Mouse (Mus musculus): ENCODE data around the gene Fam163a. TPM values are rescaled to one million over a fixed set of nuclear protein-coding genes. Genes with fewer than 3 reads are reported as not detected.

The Fam163a gene
- total RNA-seq, 4 experiments from 2014 or later, result not detected

DNA sequence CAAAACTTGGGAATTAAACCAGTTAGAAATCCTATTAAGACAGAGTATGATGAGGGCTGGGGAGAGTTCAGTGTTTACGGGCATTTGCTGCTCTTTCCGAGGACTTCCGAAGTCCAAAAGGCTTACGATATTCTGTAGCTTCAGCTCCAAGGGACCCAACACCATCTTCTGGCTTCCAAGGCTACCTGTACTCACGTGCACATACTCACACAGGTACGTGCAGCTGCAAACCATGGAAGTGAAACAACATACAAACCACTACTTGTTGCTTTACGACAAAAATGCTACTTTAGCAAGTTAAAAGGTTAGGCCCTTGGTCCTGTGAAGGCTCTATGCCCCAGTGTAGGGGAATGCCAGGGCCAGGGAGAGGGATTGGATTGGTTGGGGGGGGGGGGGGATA lies 170.9 kb downstream of the Fam163a start:
- DNase-seq (ENCODE audit: low spot score in 2 of 2), result no peak

- DNase-seq (ENCODE audit: low spot score in 2 of 2), result peak; percentile 49 to 71
These were observed 176.4 kb downstream of the Fam163a start for GRCm38 (mm10) chr1:156028340-156028975.

DNA sequence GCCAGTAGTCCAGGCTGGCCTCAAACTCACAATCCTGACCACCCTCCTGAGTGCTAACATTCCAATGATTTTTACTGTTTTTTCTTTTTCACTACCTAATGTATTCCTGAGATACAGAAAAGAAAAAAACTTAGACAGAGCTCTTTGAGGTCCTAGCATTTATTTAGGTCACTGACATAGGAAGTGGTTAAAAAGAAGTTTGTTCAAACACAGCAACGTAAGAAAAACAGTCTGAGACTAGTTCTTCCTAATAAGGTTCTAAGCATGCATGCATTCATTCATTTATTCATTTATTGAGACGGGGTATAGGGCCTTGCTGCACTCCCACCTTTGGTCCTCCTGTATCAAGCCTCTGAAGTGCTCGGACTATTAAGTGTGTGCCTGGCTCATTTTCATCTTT lies 177.0 kb downstream of the Fam163a start:
- no peak for DNase-seq (ENCODE audit: low spot score in 2 of 2)

Other genes with a start within 250 kb of the Fam163a start
- gene Cep350, start 231.8 kb downstream of the Fam163a start, total RNA-seq (2022), result 10 to 100 TPM; 35.7 to 51.5 (median 36.8) TPM
- gene Tor1aip2, start 169.6 kb downstream of the Fam163a start, total RNA-seq (2022), result 10 to 100 TPM; 50.3 to 57.4 (median 55.3) TPM
- 100 to 1,000 TPM; 120 to 141 (median 125) TPM for gene Tor1aip1, start 168.5 kb downstream of the Fam163a start, total RNA-seq (2022)
- not detected for gene Tdrd5, start 98.6 kb upstream of the Fam163a start, total RNA-seq (2022)
- not detected for gene Nphs2, start 105.7 kb upstream of the Fam163a start, total RNA-seq (2022)
- 100 to 1,000 TPM; 369 to 503 (median 449) TPM for gene Gm2000, start 161.0 kb upstream of the Fam163a start, total RNA-seq (2022)
- gene Axdnd1, start 216.1 kb upstream of the Fam163a start, total RNA-seq (2022), result not detected

All from gastrocnemius, adult 8-10 months (tissue).